Mouse (Mus musculus) spleen, embryonic (tissue): Measurements from ENCODE around the gene Olfr724.
"Not testable (repeated sequence)": the region's sequence is repeated elsewhere in the genome, so short reads cannot be mapped to it uniquely, and the experiment has no call there.

Experiments used
- CTCF ChIA-PET: fragments of 350-600 bp; sonication (Branson Sonifier 250); formaldehyde crosslinking; loops from one replicate; lab custom pipeline; 2022; lab: Charles Lee

Gene Olfr724

DNA sequence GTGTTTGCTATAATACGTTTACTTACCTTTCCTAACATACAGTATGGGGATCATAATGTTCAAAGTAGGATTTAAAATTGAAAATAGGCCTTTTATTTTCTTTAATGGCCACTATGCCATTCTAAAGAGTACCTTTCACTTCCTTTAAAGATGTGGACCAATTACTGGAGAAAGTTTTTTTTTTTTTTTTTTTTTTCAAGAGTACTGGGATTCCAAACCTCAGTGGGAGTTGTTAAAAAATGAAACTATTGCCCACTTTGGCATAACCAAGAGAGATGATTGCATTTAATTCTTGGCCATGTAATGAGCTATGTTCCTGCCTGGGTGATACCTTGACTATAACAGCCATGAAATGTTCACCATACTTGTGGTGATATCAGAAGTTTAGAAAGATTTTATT lies at the start of gene Olfr724:
TSS of gene Olfr724 (minus strand) at position 101 of the 400 bp plus-strand sequence.
- CTCF ChIA-PET, result not testable (repeated sequence)

DNA sequence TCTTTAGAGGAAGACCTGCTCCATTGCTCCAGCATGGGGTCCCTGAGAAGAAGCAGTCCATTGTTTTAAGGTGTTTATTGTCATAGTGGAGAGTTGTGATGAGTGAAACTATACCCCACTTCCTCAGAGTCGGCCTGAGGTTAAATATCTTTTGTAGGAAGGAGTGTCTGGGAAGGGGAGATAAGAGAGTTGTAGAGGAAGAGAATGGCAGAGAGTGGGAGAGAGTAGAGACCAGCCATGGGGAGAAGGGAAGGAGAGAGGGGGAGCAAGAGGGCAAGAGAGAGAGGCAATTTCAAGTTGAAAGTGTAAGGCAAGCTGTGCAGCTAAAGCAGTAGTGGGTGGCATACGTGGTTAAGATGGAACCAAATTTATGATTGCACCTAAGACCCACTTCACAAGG lies 7.2 kb downstream of the Olfr724 start:
- CTCF ChIA-PET, result no interaction called here

DNA sequence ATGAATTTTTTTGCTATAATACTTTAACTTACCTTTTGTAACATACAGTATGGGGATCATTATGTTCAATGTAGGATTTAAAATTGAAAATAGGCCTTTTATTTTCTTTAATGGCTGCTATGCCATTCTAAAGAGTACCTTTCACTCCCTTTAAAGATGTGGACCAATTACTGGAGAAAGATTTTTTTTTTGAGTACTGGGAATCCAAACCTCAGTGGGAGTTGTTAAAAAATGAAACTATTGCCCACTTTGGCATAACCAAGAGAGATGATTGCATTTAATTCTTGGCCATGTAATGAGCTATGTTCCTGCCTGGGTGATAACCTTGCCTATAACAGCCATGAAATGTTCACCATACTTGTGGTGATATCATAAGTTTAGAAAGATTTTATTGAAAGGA lies 31.4 kb downstream of the Olfr724 start, which contains the start of gene Olfr723:
TSS of gene Olfr723 (minus strand) at position 101 of the 400 bp plus-strand sequence.
- CTCF ChIA-PET, result not testable (repeated sequence)
